Mouse (Mus musculus): ENCODE measurements at regions not wholly inside any gene's neighbourhood (a gene's known extent, or its start where the extent isn't known, plus 50 kb on each side); places are given as distances from the start of the nearest gene placed in this dataset.

DNA sequence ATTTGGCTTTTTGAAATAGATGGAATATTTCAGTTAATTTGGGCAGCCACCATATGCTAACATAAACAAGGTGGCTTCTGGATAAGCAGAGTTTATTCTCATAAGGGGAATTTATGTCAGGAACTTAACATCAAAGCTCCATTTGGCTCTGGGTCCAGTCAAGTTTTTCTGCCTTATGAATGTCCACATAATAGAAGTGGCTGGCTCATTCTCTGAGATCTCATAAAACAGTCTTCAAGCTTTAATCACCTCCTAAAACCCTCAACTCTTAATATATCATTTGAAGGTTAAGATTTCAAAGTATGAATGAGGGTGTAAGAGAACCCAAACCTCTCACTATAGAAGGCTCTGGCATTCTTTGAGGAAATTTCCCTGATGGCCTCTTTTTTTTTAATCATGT lies 1361.0 kb downstream of the Efna5 start:
- no peak overlapping the region for H3K27ac ChIP-seq
- DNase-seq (ENCODE audit: low read depth in 3 of 3, low spot score in 3 of 3) (no peak), ATAC-seq (ENCODE audit: insufficient read depth) (no peak)
- no peak overlapping the region for H3K4me2 ChIP-seq (ENCODE audit: low read depth)
- no peak for TF ChIP-seq CTCF (IDR thresholded peaks at IDR 0.05; ENCODE audit: low read depth)
- TF ChIP-seq EP300 (IDR thresholded peaks at IDR 0.05; ENCODE audit: low read depth) = no peak
- no peaks in the 10 kb centered on the region for H3K27me3 ChIP-seq (ENCODE audit: control insufficient read depth, insufficient read depth, low read length)
- no peaks in the 10 kb centered on the region for H3K36me3 ChIP-seq (replicated peaks; ENCODE audit: control insufficient read depth, insufficient read depth, low read depth)
- H3K4me1 ChIP-seq (replicated peaks; ENCODE audit: control insufficient read depth in 2 of 2, insufficient read depth in 2 of 2, low read length in 1 of 2) = no peaks in the 10 kb centered on the region
- H3K9me3 ChIP-seq (ENCODE audit: control insufficient read depth, low read length) = no peaks in the 10 kb centered on the region
- no peak overlapping the region for H3K4me3 ChIP-seq (ENCODE audit: insufficient read depth in 1 of 2, low read depth in 2 of 2, low read length in 2 of 2)
- no peak overlapping the region for H3K9ac ChIP-seq (replicated peaks)

DNA sequence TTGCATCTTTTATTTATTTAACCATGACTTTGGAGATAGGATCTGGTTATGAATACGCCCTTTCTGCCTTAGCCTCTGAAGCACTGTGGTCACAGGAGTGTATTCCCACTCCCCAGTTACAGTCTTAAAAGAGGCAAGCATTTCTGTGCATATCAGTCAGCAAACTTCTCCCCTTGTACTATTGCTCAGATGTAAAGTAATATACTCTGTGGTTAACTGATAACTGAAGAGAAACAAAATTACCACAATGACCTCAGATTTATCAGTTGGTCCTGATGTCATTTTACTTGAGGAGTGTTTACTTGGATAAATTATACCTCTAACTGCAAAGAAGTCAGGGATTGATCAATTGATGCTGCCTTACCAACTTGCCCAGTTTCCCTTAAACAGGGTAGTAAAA lies 1366.1 kb downstream of the Efna5 start:
- H3K9me3 ChIP-seq (ENCODE audit: control insufficient read depth, low read length) = no peaks in the 10 kb centered on the region
- H3K36me3 ChIP-seq (replicated peaks; ENCODE audit: control insufficient read depth, insufficient read depth, low read depth) = no peaks in the 10 kb centered on the region
- no peak for ATAC-seq (ENCODE audit: insufficient read depth)
- H3K4me2 ChIP-seq (ENCODE audit: low read depth) = no peak overlapping the region
- no peaks in the 10 kb centered on the region for H3K27me3 ChIP-seq (ENCODE audit: control insufficient read depth, insufficient read depth, low read length)
- WGBS (ENCODE audit: insufficient replicate concordance) = 34% methylated on average over 1 of the region's 1 CpGs
- H3K9ac ChIP-seq (replicated peaks) = no peak overlapping the region
- H3K27ac ChIP-seq = no peak overlapping the region
- DNase-seq (ENCODE audit: low read depth in 3 of 3, low spot score in 3 of 3) = no peak
- no peaks in the 10 kb centered on the region for H3K4me1 ChIP-seq (replicated peaks; ENCODE audit: control insufficient read depth in 2 of 2, insufficient read depth in 2 of 2, low read length in 1 of 2)
- TF ChIP-seq EP300 (IDR thresholded peaks at IDR 0.05; ENCODE audit: low read depth) = no peak
- no peak for TF ChIP-seq CTCF (IDR thresholded peaks at IDR 0.05; ENCODE audit: low read depth)
- H3K4me3 ChIP-seq (ENCODE audit: insufficient read depth in 1 of 2, low read depth in 2 of 2, low read length in 2 of 2) = no peak overlapping the region

DNA sequence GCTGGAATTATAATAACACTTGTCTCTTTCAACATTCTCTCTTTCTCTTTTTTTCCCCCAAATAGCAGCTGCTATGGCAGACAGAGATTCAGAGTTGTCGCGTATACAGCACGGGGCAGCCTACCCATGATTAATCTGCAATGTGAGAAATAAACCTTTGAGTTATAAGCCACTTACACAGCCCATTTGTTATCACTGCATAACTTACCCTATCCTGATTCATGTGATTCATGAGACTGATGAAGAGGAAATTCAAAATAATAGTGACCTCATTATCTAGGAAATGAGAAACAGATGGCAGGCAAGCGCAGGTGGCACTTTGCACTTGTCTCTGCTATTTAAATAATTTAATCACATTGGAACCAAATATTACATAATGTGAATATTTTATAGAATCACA lies 1367.7 kb downstream of the Efna5 start:
- Histone ChIP-seq H3K9ac (replicated peaks) (no peak overlapping the region), H3K27me3 (ENCODE audit: control insufficient read depth, insufficient read depth, low read length) (no peaks in the 10 kb centered on the region), H3K36me3 (replicated peaks; ENCODE audit: control insufficient read depth, insufficient read depth, low read depth) (no peaks in the 10 kb centered on the region), H3K4me1 (replicated peaks; ENCODE audit: control insufficient read depth in 2 of 2, insufficient read depth in 2 of 2, low read length in 1 of 2) (no peaks in the 10 kb centered on the region), H3K4me2 (ENCODE audit: low read depth) (no peak overlapping the region), H3K9me3 (ENCODE audit: control insufficient read depth, low read length) (no peaks in the 10 kb centered on the region), H3K27ac (no peak overlapping the region), H3K4me3 (ENCODE audit: insufficient read depth in 1 of 2, low read depth in 2 of 2, low read length in 2 of 2) (no peak overlapping the region)
- no peak for ATAC-seq (ENCODE audit: insufficient read depth)
- DNase-seq (ENCODE audit: low read depth in 3 of 3, low spot score in 3 of 3) = no peak
- TF ChIP-seq CTCF (IDR thresholded peaks at IDR 0.05; ENCODE audit: low read depth) = no peak
- no peak for TF ChIP-seq EP300 (IDR thresholded peaks at IDR 0.05; ENCODE audit: low read depth)
- 79% methylated on average over 4 of the region's 4 CpGs for whole genome bisulfite sequencing (ENCODE audit: insufficient replicate concordance)

DNA sequence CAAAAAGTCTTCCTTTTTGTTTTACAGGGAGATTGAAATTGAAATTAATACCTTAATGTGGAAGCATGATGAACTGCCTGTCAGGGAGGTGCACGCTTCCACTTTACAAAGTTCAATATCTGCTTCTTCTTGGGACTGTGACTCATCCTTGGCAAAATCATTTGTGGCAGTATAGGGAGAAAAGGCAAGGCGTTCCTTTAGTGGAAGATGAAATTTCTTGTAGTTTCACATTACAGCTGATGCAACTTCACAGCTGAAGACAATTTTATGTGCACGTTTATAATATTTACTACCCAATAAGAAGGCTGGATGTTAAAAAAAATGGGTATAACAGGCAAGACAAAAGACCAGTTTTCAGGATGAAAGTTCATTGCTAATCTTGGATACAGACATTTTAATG lies 1385.9 kb downstream of the Efna5 start:
- TF ChIP-seq EP300 (IDR thresholded peaks at IDR 0.05; ENCODE audit: low read depth) (no peak), CTCF (IDR thresholded peaks at IDR 0.05; ENCODE audit: low read depth) (no peak)
- Histone ChIP-seq H3K4me1 (replicated peaks; ENCODE audit: control insufficient read depth in 2 of 2, insufficient read depth in 2 of 2, low read length in 1 of 2) (no peaks in the 10 kb centered on the region), H3K36me3 (replicated peaks; ENCODE audit: control insufficient read depth, insufficient read depth, low read depth) (no peaks in the 10 kb centered on the region), H3K27ac (no peak overlapping the region), H3K4me3 (ENCODE audit: insufficient read depth in 1 of 2, low read depth in 2 of 2, low read length in 2 of 2) (no peak overlapping the region), H3K9ac (replicated peaks) (no peak overlapping the region), H3K9me3 (ENCODE audit: control insufficient read depth, low read length) (no peaks in the 10 kb centered on the region), H3K27me3 (ENCODE audit: control insufficient read depth, insufficient read depth, low read length) (no peaks in the 10 kb centered on the region), H3K4me2 (ENCODE audit: low read depth) (no peak overlapping the region)
- ATAC-seq (ENCODE audit: insufficient read depth) (no peak), DNase-seq (ENCODE audit: low read depth in 3 of 3, low spot score in 3 of 3) (no peak)
- 51% methylated on average over 3 of the region's 3 CpGs for WGBS (ENCODE audit: insufficient replicate concordance)

DNA sequence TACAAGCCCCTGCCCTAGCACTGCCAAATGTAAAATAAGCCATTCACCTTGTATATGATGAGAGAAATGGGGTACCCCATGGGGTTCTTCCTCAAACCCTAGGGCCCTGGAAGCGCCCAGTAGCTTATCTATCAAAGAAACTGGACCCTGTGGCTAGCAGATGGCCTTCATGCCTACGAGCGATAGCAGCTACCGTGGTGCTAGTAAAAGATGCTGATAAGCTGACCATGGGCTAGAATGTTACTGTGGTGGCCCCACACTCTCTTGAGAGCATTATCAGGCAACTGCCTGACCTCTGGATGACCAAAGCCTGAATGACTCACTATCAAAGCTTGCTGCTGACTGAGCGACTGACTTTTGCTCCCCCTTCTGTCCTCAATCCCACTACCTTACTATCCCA lies 1403.7 kb downstream of the Efna5 start:
- TF ChIP-seq CTCF (IDR thresholded peaks at IDR 0.05; ENCODE audit: low read depth) (no peak), EP300 (IDR thresholded peaks at IDR 0.05; ENCODE audit: low read depth) (no peak)
- H3K27ac ChIP-seq = no peak overlapping the region
- H3K27me3 ChIP-seq (ENCODE audit: control insufficient read depth, insufficient read depth, low read length) = no peaks in the 10 kb centered on the region
- no peak overlapping the region for H3K4me2 ChIP-seq (ENCODE audit: low read depth)
- H3K9me3 ChIP-seq (ENCODE audit: control insufficient read depth, low read length) = no peaks in the 10 kb centered on the region; the same call in 1 of the 2 replicates
- DNase-seq (ENCODE audit: low read depth in 3 of 3, low spot score in 3 of 3) (no peak), ATAC-seq (ENCODE audit: insufficient read depth) (no peak)
- no peak overlapping the region for H3K4me3 ChIP-seq (ENCODE audit: insufficient read depth in 1 of 2, low read depth in 2 of 2, low read length in 2 of 2)
- WGBS (ENCODE audit: insufficient replicate concordance) = 54% methylated on average over 5 of the region's 5 CpGs
- H3K4me1 ChIP-seq (replicated peaks; ENCODE audit: control insufficient read depth in 2 of 2, insufficient read depth in 2 of 2, low read length in 1 of 2) = peaks cover 0 to 4% of the 10 kb centered on the region in 2 experiments; a peak in 2 of 4 replicates
- H3K36me3 ChIP-seq (replicated peaks; ENCODE audit: control insufficient read depth, insufficient read depth, low read depth) = no peaks in the 10 kb centered on the region
- H3K9ac ChIP-seq (replicated peaks) = no peak overlapping the region

Data from liver, embryonic 14.5 days (tissue).